Mouse (Mus musculus) embryonic facial prominence, embryonic 10.5 days (tissue): ENCODE measurements around the gene Sertad4. TPM values are rescaled to one million over a fixed set of nuclear protein-coding genes. Genes with fewer than 3 reads are reported as not detected.

Source experiments
- DNase-seq: peaks from one replicate; pipeline ENCODE4 v3.0.0-alpha.2; 2017; ENCODE audit warnings: low spot score
- H3K27ac ChIP-seq: fragments of 300-500 bp; sonication (generic); replicated peaks from 2 replicates; pipeline ENCODE4 v1.5.1; 2016; ENCODE audit warnings: mild to moderate bottlenecking
- H3K27me3 ChIP-seq: fragments of 300-500 bp; sonication (generic); replicated peaks from 2 replicates; pipeline ENCODE4 v1.6.1; 2016; ENCODE audit warnings: low read depth, mild to moderate bottlenecking; ENCODE audit not compliant: poor library complexity, severe bottlenecking
- H3K36me3 ChIP-seq: fragments of 300-500 bp; sonication (generic); replicated peaks from 2 replicates; pipeline ENCODE4 v1.6.1; 2016; ENCODE audit warnings: mild to moderate bottlenecking, moderate library complexity
- H3K4me1 ChIP-seq: fragments of 300-500 bp; sonication (generic); 2 replicates; pipeline ENCODE4 v1.6.1; 2016
- H3K4me3 ChIP-seq: fragments of 300-500 bp; sonication (generic); 2 replicates; pipeline ENCODE4 v1.5.1; 2016; ENCODE audit warnings: mild to moderate bottlenecking, moderate library complexity
- H3K9me3 ChIP-seq: fragments of 300-500 bp; sonication (generic); 2 replicates; pipeline ENCODE4 v1.6.1; 2016; ENCODE audit warnings: mild to moderate bottlenecking
- WGBS: fragments of 180-500 bp; shearing (Covaris S2); methylation state at CpG from one replicate; pipeline ENCODE4 v1.1.7; 2016; 5-methylcytosine and 5-hydroxymethylcytosine counted together
- polyA plus RNA-seq: library from polyadenylated mRNA; unstranded; fragments of >200 nt; fragmentation: Nextera tagmentation; extraction: Ambion mirVana; gene quantifications from 2 replicates; pipeline ENCODE4 v1.2.1, GENCODE M21; 2016

The Sertad4 gene
- polyA plus RNA-seq, result 23.6 and 33.4 TPM in 2 replicates

DNA sequence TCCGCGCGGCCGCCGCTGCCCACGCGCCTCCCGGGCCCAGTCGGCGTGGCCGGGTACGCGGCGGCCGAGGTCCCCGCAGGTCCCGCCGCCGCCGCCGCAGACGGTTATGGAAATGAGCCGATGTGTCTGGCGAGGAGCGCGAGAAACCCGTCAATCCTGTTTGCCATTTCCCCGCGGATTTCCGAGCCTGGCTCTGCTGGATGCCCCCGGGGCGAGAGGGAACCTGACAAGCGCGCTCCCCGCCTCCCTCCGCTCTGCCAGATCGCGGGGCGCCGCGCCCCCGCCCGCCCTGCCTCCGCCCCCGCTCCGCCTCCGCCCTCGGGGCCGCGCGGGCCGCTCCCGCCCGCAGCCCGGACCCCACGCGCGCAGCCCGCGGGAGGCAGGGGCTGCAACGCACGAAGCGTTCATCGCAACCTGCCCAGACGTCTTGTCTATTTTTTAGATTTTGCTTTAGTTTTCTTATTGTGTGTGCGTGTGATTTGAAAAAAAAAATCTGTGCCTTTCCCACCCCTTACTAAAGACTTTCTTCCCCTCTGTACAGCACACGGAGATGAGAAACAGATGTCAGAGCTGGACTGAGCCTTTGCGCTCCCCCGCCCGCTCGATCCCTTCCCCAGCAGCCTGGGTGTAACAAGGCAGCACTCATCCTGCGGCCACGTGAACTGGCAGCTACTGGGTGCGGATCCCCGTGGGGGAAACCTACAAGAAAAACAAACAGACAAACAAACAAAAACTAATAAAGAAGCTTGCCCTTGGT, at the start of gene Sertad4:
Gene Sertad4, minus strand, starts transcription at position 283 of the 757 bp plus-strand sequence.
- peak within 1 kb of the TSS; percentile 98 for H3K27ac ChIP-seq
- peak; percentile 93 for DNase-seq
- H3K4me1 ChIP-seq, result peaks cover 59% of the 10 kb centered on the region
- no peaks in the 10 kb centered on the region for H3K9me3 ChIP-seq
- peaks cover 3% of the 10 kb centered on the region; the same call in 1 of the 2 replicates for H3K36me3 ChIP-seq
- H3K27me3 ChIP-seq, result peaks cover 80% of the 10 kb centered on the region
- peak within 1 kb of the TSS; percentile 94 for H3K4me3 ChIP-seq
- WGBS, result under 1% methylated on average over 75 of the region's 75 CpGs

DNA sequence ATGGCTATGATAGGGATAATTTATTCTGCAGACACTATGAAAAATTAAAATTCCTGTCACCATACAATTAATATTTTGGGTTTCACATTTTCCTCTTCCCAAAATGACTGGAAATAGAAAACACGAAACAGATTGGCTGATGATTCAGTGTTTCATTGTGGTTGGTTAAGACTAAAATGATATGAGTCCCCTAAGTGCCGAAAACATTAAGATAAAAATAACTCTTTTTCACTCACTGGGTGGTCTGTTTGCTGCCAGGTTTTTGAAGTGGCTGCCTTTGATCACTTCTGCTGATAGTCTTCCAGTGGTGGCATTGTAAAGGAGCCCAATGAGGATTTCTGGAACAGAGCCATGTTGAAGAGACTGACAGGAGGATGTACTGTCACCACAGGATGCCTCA, 46.0 kb upstream of the Sertad4 start:
- Histone ChIP-seq H3K9me3 (no peaks in the 10 kb centered on the region), H3K27me3 (no peaks in the 10 kb centered on the region), H3K4me1 (peaks cover 8% of the 10 kb centered on the region; the same call in 1 of the 2 replicates), H3K4me3 (no peak overlapping the region), H3K36me3 (peaks cover 3% of the 10 kb centered on the region; the same call in 1 of the 2 replicates), H3K27ac (no peak overlapping the region)
- WGBS, result 87% methylated on average over 2 of the region's 2 CpGs
- DNase-seq, result no peak

DNA sequence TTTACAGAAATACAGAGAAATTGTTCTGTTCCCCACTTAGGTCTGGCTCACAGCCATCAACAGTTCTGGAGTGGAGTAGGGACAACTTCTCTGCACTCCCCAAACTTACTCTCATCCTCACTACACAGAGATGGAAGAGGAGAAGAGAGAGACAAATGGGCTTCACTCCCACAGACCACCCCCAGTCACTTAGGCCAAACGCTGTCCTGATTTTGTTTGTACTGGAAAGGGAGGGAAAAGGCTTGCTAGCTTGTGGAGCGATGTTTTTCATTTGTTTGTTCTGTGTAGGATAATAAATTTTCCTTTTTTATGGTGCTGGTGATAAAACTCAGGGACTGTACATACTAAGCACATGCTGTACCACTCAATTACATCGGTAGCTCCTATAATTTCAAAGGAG, 45.4 kb upstream of the Sertad4 start:
- Histone ChIP-seq H3K4me1 (peaks cover 8% of the 10 kb centered on the region; the same call in 1 of the 2 replicates), H3K27me3 (no peaks in the 10 kb centered on the region), H3K9me3 (no peaks in the 10 kb centered on the region), H3K4me3 (no peak overlapping the region), H3K36me3 (peaks cover 3% of the 10 kb centered on the region; the same call in 1 of the 2 replicates), H3K27ac (no peak overlapping the region)
- DNase-seq, result no peak
- 85% methylated on average over 3 of the region's 3 CpGs for WGBS

DNA sequence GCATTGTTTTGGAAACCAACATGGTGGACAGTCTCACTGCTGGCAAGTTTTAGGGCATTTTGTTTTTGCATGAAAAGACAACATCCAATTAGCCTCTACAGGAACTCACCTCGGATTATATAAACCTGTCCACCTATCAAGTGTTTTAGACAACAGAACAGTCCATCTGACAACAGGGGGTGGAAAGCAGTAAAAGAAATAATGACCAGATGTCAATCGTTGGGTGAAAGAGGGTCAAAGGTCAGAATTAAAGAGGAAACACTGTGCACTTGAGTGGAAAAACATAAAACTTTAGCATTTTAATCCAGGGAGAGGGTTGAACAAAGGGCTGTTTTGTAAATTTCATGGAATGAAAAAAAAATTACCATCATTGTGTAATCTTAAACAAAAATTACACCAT, 43.2 kb upstream of the Sertad4 start:
- no peaks in the 10 kb centered on the region for H3K27me3 ChIP-seq
- no peaks in the 10 kb centered on the region for H3K9me3 ChIP-seq
- H3K4me3 ChIP-seq, result no peak overlapping the region
- peaks cover 3% of the 10 kb centered on the region; the same call in 1 of the 2 replicates for H3K36me3 ChIP-seq
- peaks cover 8% of the 10 kb centered on the region; the same call in 1 of the 2 replicates for H3K4me1 ChIP-seq
- WGBS, result 20% methylated on average over 2 of the region's 2 CpGs
- no peak overlapping the region for H3K27ac ChIP-seq
- DNase-seq, result no peak

GRCm38 (mm10) chr1:192897218-192897617, 41.7 kb upstream of the Sertad4 start:
- no peak for DNase-seq
- H3K27me3 ChIP-seq, result no peaks in the 10 kb centered on the region
- H3K4me1 ChIP-seq, result peaks cover 8% of the 10 kb centered on the region; the same call in 1 of the 2 replicates
- H3K4me3 ChIP-seq, result no peak overlapping the region
- H3K27ac ChIP-seq, result no peak overlapping the region
- 59% methylated on average over 10 of the region's 10 CpGs for WGBS
- H3K9me3 ChIP-seq, result no peaks in the 10 kb centered on the region
- peaks cover 3% of the 10 kb centered on the region; the same call in 1 of the 2 replicates for H3K36me3 ChIP-seq

- DNase-seq, result no peak
- 95% methylated on average over 3 of the region's 3 CpGs for WGBS
These were observed 40.5 kb upstream of the Sertad4 start for GRCm38 (mm10) chr1:192896076-192896475.

GRCm38 (mm10) chr1:192890716-192891115, 35.2 kb upstream of the Sertad4 start:
- no peak for DNase-seq
- Histone ChIP-seq H3K27me3 (no peaks in the 10 kb centered on the region), H3K27ac (no peak overlapping the region), H3K4me1 (no peaks in the 10 kb centered on the region), H3K9me3 (no peaks in the 10 kb centered on the region), H3K36me3 (no peaks in the 10 kb centered on the region), H3K4me3 (no peak overlapping the region)
- 87% methylated on average over 3 of the region's 3 CpGs for WGBS

More at GRCm38 (mm10) chr1:192896076-192896475, 40.5 kb upstream of the Sertad4 start:
- Histone ChIP-seq H3K36me3 (peaks cover 3% of the 10 kb centered on the region; the same call in 1 of the 2 replicates), H3K27me3 (no peaks in the 10 kb centered on the region), H3K27ac (no peak overlapping the region), H3K4me1 (peaks cover 8% of the 10 kb centered on the region; the same call in 1 of the 2 replicates), H3K4me3 (no peak overlapping the region), H3K9me3 (no peaks in the 10 kb centered on the region)

GRCm38 (mm10) chr1:192882617-192883295, 27.2 kb upstream of the Sertad4 start:
- DNase-seq, result no peak
- Histone ChIP-seq H3K36me3 (no peaks in the 10 kb centered on the region), H3K27me3 (no peaks in the 10 kb centered on the region), H3K9me3 (no peaks in the 10 kb centered on the region), H3K27ac (no peak overlapping the region), H3K4me1 (peaks cover 13% of the 10 kb centered on the region), H3K4me3 (no peak overlapping the region)
- 77% methylated on average over 2 of the region's 2 CpGs for WGBS

DNA sequence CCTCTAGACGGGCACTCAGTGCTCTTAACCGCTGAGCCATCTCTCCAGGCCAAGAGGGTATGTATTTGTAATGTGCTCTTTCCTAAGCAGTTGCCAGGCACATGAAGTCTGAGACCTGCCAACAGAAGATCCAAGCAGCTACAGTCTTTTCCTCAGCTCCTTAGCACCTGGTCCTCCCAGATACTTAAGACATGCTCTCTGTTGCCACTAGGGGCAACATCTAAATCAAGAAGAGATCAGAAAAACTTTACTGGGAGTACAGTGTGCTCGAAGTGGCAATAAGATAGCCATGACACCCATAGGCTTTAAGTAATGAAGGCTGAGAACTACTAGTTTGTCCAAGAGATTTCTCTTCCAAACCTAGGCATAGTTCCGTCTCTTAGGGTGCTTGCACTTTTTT, 24.6 kb upstream of the Sertad4 start:
- no peak overlapping the region for H3K4me3 ChIP-seq
- 84% methylated on average over 4 of the region's 4 CpGs for WGBS

DNA sequence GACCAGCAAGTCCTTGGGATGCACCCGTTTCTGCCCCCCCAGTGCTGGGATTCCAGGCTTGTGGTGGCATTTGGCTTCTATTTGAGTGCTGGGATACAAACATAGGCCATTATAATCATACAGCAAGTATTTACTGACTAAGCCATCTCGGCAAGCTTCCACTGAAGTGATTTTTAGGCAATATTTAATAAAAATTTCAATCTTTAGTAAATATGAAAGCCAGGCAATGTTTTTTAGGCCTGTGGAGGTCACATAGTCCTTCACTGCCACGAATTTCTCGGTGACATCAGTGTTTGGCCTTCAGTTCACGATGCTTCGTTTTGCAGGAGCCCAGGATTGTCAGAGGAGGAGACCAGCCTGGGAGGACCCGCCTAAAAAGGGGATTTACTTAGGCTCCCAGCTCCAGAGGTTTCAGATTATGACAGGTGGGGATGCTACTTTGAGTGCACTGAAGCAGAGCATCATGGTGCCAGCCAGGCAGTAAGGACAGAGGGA, 23.6 kb upstream of the Sertad4 start:
- no peaks in the 10 kb centered on the region for H3K27me3 ChIP-seq
- H3K9me3 ChIP-seq, result no peaks in the 10 kb centered on the region
- DNase-seq, result no peak
- no peak overlapping the region for H3K27ac ChIP-seq
- no peaks in the 10 kb centered on the region for H3K36me3 ChIP-seq
- WGBS, result 88% methylated on average over 7 of the region's 7 CpGs
- peaks cover 7% of the 10 kb centered on the region; the same call in 1 of the 2 replicates for H3K4me1 ChIP-seq
- no peak overlapping the region for H3K4me3 ChIP-seq

More for the DNA sequence above, 24.6 kb upstream of the Sertad4 start:
- Histone ChIP-seq H3K27me3 (no peaks in the 10 kb centered on the region), H3K36me3 (no peaks in the 10 kb centered on the region), H3K27ac (no peak overlapping the region), H3K9me3 (no peaks in the 10 kb centered on the region), H3K4me1 (peaks cover 13% of the 10 kb centered on the region)
- DNase-seq, result no peak

- Histone ChIP-seq H3K27me3 (no peaks in the 10 kb centered on the region), H3K4me3 (no peak overlapping the region), H3K36me3 (no peaks in the 10 kb centered on the region), H3K9me3 (no peaks in the 10 kb centered on the region), H3K4me1 (no peaks in the 10 kb centered on the region), H3K27ac (no peak overlapping the region)
- no peak for DNase-seq
- 74% methylated on average over 5 of the region's 5 CpGs for WGBS
These were observed 17.3 kb upstream of the Sertad4 start for GRCm38 (mm10) chr1:192872841-192873240.

DNA sequence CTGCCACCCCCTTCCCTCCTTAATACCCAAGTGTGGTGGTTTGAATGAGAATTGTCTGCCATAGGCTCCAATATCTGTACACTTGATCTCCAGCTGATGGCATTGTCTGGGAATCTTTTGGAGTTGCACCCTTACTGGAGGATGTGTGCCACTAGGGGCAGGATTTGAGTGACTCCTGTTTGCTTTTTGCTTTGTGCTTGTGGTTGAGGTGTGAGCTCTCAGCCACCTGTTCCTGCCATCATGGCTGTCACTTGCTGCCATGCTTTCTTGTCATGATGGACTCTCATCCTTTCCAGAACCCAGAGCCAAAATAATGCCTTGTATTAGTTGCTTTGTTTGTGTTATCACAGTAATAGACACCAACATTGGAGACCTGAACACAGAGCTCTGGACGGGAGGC, 14.2 kb upstream of the Sertad4 start:
- no peak for DNase-seq
- Histone ChIP-seq H3K9me3 (no peaks in the 10 kb centered on the region), H3K27ac (no peak overlapping the region), H3K27me3 (no peaks in the 10 kb centered on the region), H3K4me1 (no peaks in the 10 kb centered on the region), H3K4me3 (no peak overlapping the region), H3K36me3 (no peaks in the 10 kb centered on the region)
- WGBS, result 87% methylated on average over 1 of the region's 1 CpGs
